Mouse (Mus musculus): ENCODE results near the gene Adam8. TPM values are rescaled to one million over a fixed set of nuclear protein-coding genes. Genes with fewer than 3 reads are reported as not detected.

The Adam8 gene
- polyA plus RNA-seq, 1 experiment from 2014 or later: 2.8 TPM

GRCm38 (mm10) chr7:140006861-140007611 is 14.7 kb upstream of the Adam8 start:
- 85% methylated on average over 9 of the region's 9 CpGs for WGBS
- H3K9ac ChIP-seq (ENCODE audit: low read length): no peak overlapping the region
- no peaks in the 10 kb centered on the region for H3K4me1 ChIP-seq (ENCODE audit: control insufficient read depth, insufficient read depth, low read length)
- H3K36me3 ChIP-seq (ENCODE audit: control insufficient read depth, insufficient read depth): peaks cover 51% of the 10 kb centered on the region
- no peak overlapping the region for H3K4me3 ChIP-seq (ENCODE audit: low read length)
- no peak overlapping the region for H3K4me2 ChIP-seq (ENCODE audit: low read depth, low read length)
- H3K27ac ChIP-seq (ENCODE audit: low read length): no peak overlapping the region
- H3K9me3 ChIP-seq (replicated peaks; ENCODE audit: control insufficient read depth, low read length): no peaks in the 10 kb centered on the region
- no peak for ATAC-seq (replicated peaks; ENCODE audit: extremely low read depth, insufficient read depth, low FRiP score)
- H3K27me3 ChIP-seq (ENCODE audit: control insufficient read depth, insufficient read depth, low read length): no peaks in the 10 kb centered on the region

GRCm38 (mm10) chr7:140004666-140005065 is 12.3 kb upstream of the Adam8 start:
- H3K9me3 ChIP-seq (replicated peaks; ENCODE audit: control insufficient read depth, low read length): no peaks in the 10 kb centered on the region
- H3K4me2 ChIP-seq (ENCODE audit: low read depth, low read length): no peak overlapping the region
- no peak for ATAC-seq (replicated peaks; ENCODE audit: extremely low read depth, insufficient read depth, low FRiP score)
- WGBS: 90% methylated on average over 8 of the region's 8 CpGs
- peaks cover 56% of the 10 kb centered on the region for H3K36me3 ChIP-seq (ENCODE audit: control insufficient read depth, insufficient read depth)
- H3K27ac ChIP-seq (ENCODE audit: low read length): no peak overlapping the region
- H3K27me3 ChIP-seq (ENCODE audit: control insufficient read depth, insufficient read depth, low read length): no peaks in the 10 kb centered on the region
- H3K4me3 ChIP-seq (ENCODE audit: low read length): no peak overlapping the region
- no peak overlapping the region for H3K9ac ChIP-seq (ENCODE audit: low read length)
- H3K4me1 ChIP-seq (ENCODE audit: control insufficient read depth, insufficient read depth, low read length): no peaks in the 10 kb centered on the region

- 84% methylated on average over 12 of the region's 12 CpGs for WGBS
- peaks cover 71% of the 10 kb centered on the region for H3K36me3 ChIP-seq (ENCODE audit: control insufficient read depth, insufficient read depth)
- no peaks in the 10 kb centered on the region for H3K27me3 ChIP-seq (ENCODE audit: control insufficient read depth, insufficient read depth, low read length)
- H3K4me1 ChIP-seq (ENCODE audit: control insufficient read depth, insufficient read depth, low read length): no peaks in the 10 kb centered on the region
- H3K9me3 ChIP-seq (replicated peaks; ENCODE audit: control insufficient read depth, low read length): no peaks in the 10 kb centered on the region
- no peak overlapping the region for H3K4me2 ChIP-seq (ENCODE audit: low read depth, low read length)
- ATAC-seq (replicated peaks; ENCODE audit: extremely low read depth, insufficient read depth, low FRiP score): no peak
- H3K9ac ChIP-seq (ENCODE audit: low read length): no peak overlapping the region
- no peak overlapping the region for H3K27ac ChIP-seq (ENCODE audit: low read length)
- no peak overlapping the region for H3K4me3 ChIP-seq (ENCODE audit: low read length)
Observed at GRCm38 (mm10) chr7:140001086-140001740, 8.9 kb upstream of the Adam8 start.

- Histone ChIP-seq H3K9me3 (replicated peaks; ENCODE audit: control insufficient read depth, low read length) (no peaks in the 10 kb centered on the region), H3K27me3 (ENCODE audit: control insufficient read depth, insufficient read depth, low read length) (no peaks in the 10 kb centered on the region), H3K4me2 (ENCODE audit: low read depth, low read length) (no peak overlapping the region), H3K4me3 (ENCODE audit: low read length) (no peak overlapping the region), H3K9ac (ENCODE audit: low read length) (no peak overlapping the region), H3K4me1 (ENCODE audit: control insufficient read depth, insufficient read depth, low read length) (no peaks in the 10 kb centered on the region), H3K27ac (ENCODE audit: low read length) (no peak overlapping the region), H3K36me3 (ENCODE audit: control insufficient read depth, insufficient read depth) (peaks cover 55% of the 10 kb centered on the region)
- 94% methylated on average over 13 of the region's 13 CpGs for WGBS
- no peak for ATAC-seq (replicated peaks; ENCODE audit: extremely low read depth, insufficient read depth, low FRiP score)
Observed at GRCm38 (mm10) chr7:139998691-139999350, 6.5 kb upstream of the Adam8 start.

GRCm38 (mm10) chr7:139994676-139995075 is 2.3 kb upstream of the Adam8 start:
- H3K27me3 ChIP-seq (ENCODE audit: control insufficient read depth, insufficient read depth, low read length): no peaks in the 10 kb centered on the region
- no peak overlapping the region for H3K4me3 ChIP-seq (ENCODE audit: low read length)
- peaks cover 31% of the 10 kb centered on the region for H3K36me3 ChIP-seq (ENCODE audit: control insufficient read depth, insufficient read depth)
- WGBS: 44% methylated on average over 3 of the region's 3 CpGs
- H3K9me3 ChIP-seq (replicated peaks; ENCODE audit: control insufficient read depth, low read length): no peaks in the 10 kb centered on the region
- no peak for ATAC-seq (replicated peaks; ENCODE audit: extremely low read depth, insufficient read depth, low FRiP score)
- H3K4me1 ChIP-seq (ENCODE audit: control insufficient read depth, insufficient read depth, low read length): no peaks in the 10 kb centered on the region
- no peak overlapping the region for H3K27ac ChIP-seq (ENCODE audit: low read length)
- H3K4me2 ChIP-seq (ENCODE audit: low read depth, low read length): no peak overlapping the region
- no peak overlapping the region for H3K9ac ChIP-seq (ENCODE audit: low read length)

- Histone ChIP-seq H3K36me3 (ENCODE audit: control insufficient read depth, insufficient read depth) (peaks cover 27% of the 10 kb centered on the region), H3K27me3 (ENCODE audit: control insufficient read depth, insufficient read depth, low read length) (no peaks in the 10 kb centered on the region), H3K4me1 (ENCODE audit: control insufficient read depth, insufficient read depth, low read length) (no peaks in the 10 kb centered on the region), H3K4me2 (ENCODE audit: low read depth, low read length) (no peak overlapping the region), H3K4me3 (ENCODE audit: low read length) (no peak overlapping the region), H3K9ac (ENCODE audit: low read length) (no peak overlapping the region), H3K27ac (ENCODE audit: low read length) (no peak overlapping the region), H3K9me3 (replicated peaks; ENCODE audit: control insufficient read depth, low read length) (no peaks in the 10 kb centered on the region)
- no peak for ATAC-seq (replicated peaks; ENCODE audit: extremely low read depth, insufficient read depth, low FRiP score)
- WGBS: 79% methylated on average over 4 of the region's 4 CpGs
Observed at GRCm38 (mm10) chr7:139994202-139994601, 1.8 kb upstream of the Adam8 start.

GRCm38 (mm10) chr7:139993532-139993931 is 1.2 kb upstream of the Adam8 start:
- no peak overlapping the region for H3K27ac ChIP-seq (ENCODE audit: low read length)
- WGBS: 86% methylated on average over 6 of the region's 6 CpGs
- ATAC-seq (replicated peaks; ENCODE audit: extremely low read depth, insufficient read depth, low FRiP score): no peak

GRCm38 (mm10) chr7:139990864-139991394 is 1.4 kb downstream of the Adam8 start:
- no peak overlapping the region for H3K9ac ChIP-seq (ENCODE audit: low read length)
- H3K27me3 ChIP-seq (ENCODE audit: control insufficient read depth, insufficient read depth, low read length): no peaks in the 10 kb centered on the region; the same call in 1 of the 2 replicates
- H3K4me1 ChIP-seq (ENCODE audit: control insufficient read depth, insufficient read depth, low read length): no peaks in the 10 kb centered on the region
- peaks cover 1% of the 10 kb centered on the region; the same call in 1 of the 2 replicates for H3K36me3 ChIP-seq (ENCODE audit: control insufficient read depth, insufficient read depth)
- H3K27ac ChIP-seq (ENCODE audit: low read length): no peak overlapping the region
- no peak for ATAC-seq (replicated peaks; ENCODE audit: extremely low read depth, insufficient read depth, low FRiP score)
- no peaks in the 10 kb centered on the region for H3K9me3 ChIP-seq (replicated peaks; ENCODE audit: control insufficient read depth, low read length)
- no peak overlapping the region for H3K4me3 ChIP-seq (ENCODE audit: low read length)
- H3K4me2 ChIP-seq (ENCODE audit: low read depth, low read length): no peak overlapping the region
- WGBS: 68% methylated on average over 8 of the region's 8 CpGs

More at GRCm38 (mm10) chr7:139993532-139993931, 1.2 kb upstream of the Adam8 start:
- Histone ChIP-seq H3K9ac (ENCODE audit: low read length) (no peak overlapping the region), H3K9me3 (replicated peaks; ENCODE audit: control insufficient read depth, low read length) (no peaks in the 10 kb centered on the region), H3K4me3 (ENCODE audit: low read length) (no peak overlapping the region), H3K4me2 (ENCODE audit: low read depth, low read length) (no peak overlapping the region), H3K4me1 (ENCODE audit: control insufficient read depth, insufficient read depth, low read length) (no peaks in the 10 kb centered on the region), H3K36me3 (ENCODE audit: control insufficient read depth, insufficient read depth) (peaks cover 22% of the 10 kb centered on the region), H3K27me3 (ENCODE audit: control insufficient read depth, insufficient read depth, low read length) (no peaks in the 10 kb centered on the region)

GRCm38 (mm10) chr7:139988272-139988671 is 4.1 kb downstream of the Adam8 start:
- H3K4me2 ChIP-seq (ENCODE audit: low read depth, low read length): no peak overlapping the region
- no peak overlapping the region for H3K27ac ChIP-seq (ENCODE audit: low read length)
- no peak for ATAC-seq (replicated peaks; ENCODE audit: extremely low read depth, insufficient read depth, low FRiP score)
- H3K9me3 ChIP-seq (replicated peaks; ENCODE audit: control insufficient read depth, low read length): no peaks in the 10 kb centered on the region
- no peaks in the 10 kb centered on the region for H3K4me1 ChIP-seq (ENCODE audit: control insufficient read depth, insufficient read depth, low read length)
- no peaks in the 10 kb centered on the region for H3K36me3 ChIP-seq (ENCODE audit: control insufficient read depth, insufficient read depth)
- no peaks in the 10 kb centered on the region; the same call in 1 of the 2 replicates for H3K27me3 ChIP-seq (ENCODE audit: control insufficient read depth, insufficient read depth, low read length)
- H3K4me3 ChIP-seq (ENCODE audit: low read length): no peak overlapping the region
- WGBS: 69% methylated on average over 9 of the region's 9 CpGs
- H3K9ac ChIP-seq (ENCODE audit: low read length): no peak overlapping the region

Measured in heart, embryonic 16.5 days (tissue).